Mouse (Mus musculus) midbrain, embryonic 11.5 days (tissue): Measurements from ENCODE around the gene Acox2. TPM values are rescaled to one million over a fixed set of nuclear protein-coding genes. Genes with fewer than 3 reads are reported as not detected.
"Not testable (repeated sequence)": the region's sequence is repeated elsewhere in the genome, so short reads cannot be mapped to it uniquely, and the experiment has no call there.

Experiments
- ATAC-seq: fragments of 200-750 bp; cut with Nextera tagmentation; 2 replicates; pipeline ENCODE4 v1.8.0; 2017; ENCODE audit warnings: moderate TSS enrichment, moderate library complexity; ENCODE audit not compliant: low FRiP score
- DNase-seq: peaks from one replicate; pipeline ENCODE4 v3.0.0; 2015; ENCODE audit warnings: low spot score; ENCODE audit errors: missing footprints
- H3K27ac ChIP-seq: fragments of 300-500 bp; sonication (generic); 2 replicates; pipeline ENCODE4 v1.5.1; 2014; ENCODE audit warnings: low read depth, low read length
- H3K27me3 ChIP-seq: fragments of 300-500 bp; sonication (generic); 2 replicates; pipeline ENCODE4 v1.6.1; 2014; ENCODE audit warnings: mild to moderate bottlenecking, low read length, moderate library complexity, mixed read lengths; ENCODE audit not compliant: control insufficient read depth, insufficient read depth
- H3K36me3 ChIP-seq: fragments of 300-500 bp; sonication (generic); 2 replicates; pipeline ENCODE4 v1.6.1; 2014; ENCODE audit warnings: mild to moderate bottlenecking, low read length, moderate library complexity, mixed read lengths; ENCODE audit not compliant: control insufficient read depth, insufficient read depth
- H3K4me1 ChIP-seq: fragments of 300-500 bp; sonication (generic); 2 replicates; pipeline ENCODE4 v1.6.1; 2014; ENCODE audit warnings: low read length; ENCODE audit not compliant: control insufficient read depth, insufficient read depth
- H3K4me2 ChIP-seq: fragments of 300-500 bp; sonication (generic); 2 replicates; pipeline ENCODE4 v1.6.1; 2014; ENCODE audit warnings: mild to moderate bottlenecking, moderate library complexity
- H3K4me3 ChIP-seq: fragments of 300-500 bp; sonication (generic); 2 replicates; pipeline ENCODE4 v1.5.1; 2014; ENCODE audit warnings: low read depth, low read length
- H3K9ac ChIP-seq: fragments of 300-500 bp; sonication (generic); 2 replicates; pipeline ENCODE4 v1.6.1; 2014; ENCODE audit warnings: low read length
- H3K9me3 ChIP-seq: fragments of 300-500 bp; sonication (generic); 2 replicates; pipeline ENCODE4 v1.6.1; 2016; ENCODE audit warnings: low read length; ENCODE audit not compliant: control insufficient read depth
- WGBS: fragments of 180-500 bp; shearing (Covaris S2); extraction: QIAGEN DNeasy Blood & Tissue Kit; methylation state at CpG from one replicate; pipeline ENCODE4 v1.1.7; 2014; 5-methylcytosine and 5-hydroxymethylcytosine counted together
- polyA plus RNA-seq: library from polyadenylated mRNA; unstranded; fragments of >200 nt; fragmentation: Nextera tagmentation; extraction: Ambion mirVana; gene quantifications from 2 replicates; pipeline ENCODE4 v1.2.1, GENCODE M21; 2014

The Acox2 gene
- not detected in 2 replicates for polyA plus RNA-seq

DNA sequence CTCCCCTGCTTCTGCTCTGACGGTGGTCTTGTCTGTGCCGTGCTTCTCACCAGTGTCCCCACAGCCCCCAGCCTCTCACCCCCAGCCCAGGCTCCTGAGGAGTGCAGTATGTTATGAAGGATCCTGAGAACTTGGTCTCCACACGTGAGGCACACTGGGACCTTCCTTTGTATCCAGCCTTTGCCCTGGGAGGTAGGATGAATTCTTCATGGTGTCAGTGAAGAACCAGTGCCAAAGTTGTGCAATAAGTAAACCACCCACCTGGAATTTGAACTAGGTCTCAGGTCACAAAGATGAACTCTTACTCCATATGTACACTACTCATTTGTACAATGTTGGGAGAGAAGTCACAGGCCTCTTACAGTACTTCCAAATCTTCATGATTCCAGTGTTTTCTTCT lies at the start of gene Acox2:
TSS of gene Acox2 (minus strand) at position 188 of the 400 bp plus-strand sequence.
- ATAC-seq (no peak), DNase-seq (no peak)
- Histone ChIP-seq H3K4me2 (no peak within 1 kb of the TSS), H3K9me3 (no peaks in the 10 kb centered on the region), H3K27ac (no peak within 1 kb of the TSS), H3K4me3 (no peak within 1 kb of the TSS), H3K4me1 (no peaks in the 10 kb centered on the region), H3K36me3 (no peaks in the 10 kb centered on the region), H3K9ac (no peak within 1 kb of the TSS), H3K27me3 (no peaks in the 10 kb centered on the region)
- 84% methylated on average over 3 of the region's 3 CpGs for WGBS

DNA sequence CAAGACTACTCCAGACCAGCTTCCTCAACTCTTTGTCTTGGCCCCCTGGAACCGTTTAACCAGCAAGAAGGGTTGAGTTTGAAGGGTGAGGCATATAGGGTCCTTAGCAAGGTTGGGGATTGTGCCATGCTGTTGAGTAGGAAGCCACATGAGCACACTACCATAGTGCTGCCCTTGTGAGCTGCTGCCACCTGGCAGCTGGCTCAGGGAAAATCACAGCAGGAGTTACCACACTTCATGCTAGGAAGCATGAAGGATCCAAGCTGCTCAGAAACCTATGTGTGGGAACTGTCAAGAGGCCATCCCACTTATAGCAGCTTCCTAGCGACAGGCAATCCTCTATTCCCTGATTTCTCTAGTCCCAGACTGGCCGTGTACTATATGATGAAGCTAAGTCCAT lies 49.5 kb upstream of the Acox2 start:
- Histone ChIP-seq H3K4me2 (no peak overlapping the region), H3K27me3 (no peaks in the 10 kb centered on the region), H3K27ac (no peak overlapping the region), H3K36me3 (no peaks in the 10 kb centered on the region), H3K4me3 (no peak overlapping the region), H3K4me1 (no peaks in the 10 kb centered on the region), H3K9me3 (no peaks in the 10 kb centered on the region), H3K9ac (no peak overlapping the region)
- ATAC-seq (no peak), DNase-seq (no peak)
- WGBS = 62% methylated on average over 3 of the region's 3 CpGs

- 80% methylated on average over 6 of the region's 6 CpGs for WGBS
- ATAC-seq (no peak), DNase-seq (no peak)
- Histone ChIP-seq H3K4me3 (no peak overlapping the region), H3K36me3 (no peaks in the 10 kb centered on the region), H3K27ac (no peak overlapping the region), H3K4me2 (no peak overlapping the region), H3K4me1 (no peaks in the 10 kb centered on the region), H3K27me3 (no peaks in the 10 kb centered on the region), H3K9me3 (no peaks in the 10 kb centered on the region), H3K9ac (no peak overlapping the region)
Observed at GRCm38 (mm10) chr14:8306884-8307283, 47.7 kb upstream of the Acox2 start.

DNA sequence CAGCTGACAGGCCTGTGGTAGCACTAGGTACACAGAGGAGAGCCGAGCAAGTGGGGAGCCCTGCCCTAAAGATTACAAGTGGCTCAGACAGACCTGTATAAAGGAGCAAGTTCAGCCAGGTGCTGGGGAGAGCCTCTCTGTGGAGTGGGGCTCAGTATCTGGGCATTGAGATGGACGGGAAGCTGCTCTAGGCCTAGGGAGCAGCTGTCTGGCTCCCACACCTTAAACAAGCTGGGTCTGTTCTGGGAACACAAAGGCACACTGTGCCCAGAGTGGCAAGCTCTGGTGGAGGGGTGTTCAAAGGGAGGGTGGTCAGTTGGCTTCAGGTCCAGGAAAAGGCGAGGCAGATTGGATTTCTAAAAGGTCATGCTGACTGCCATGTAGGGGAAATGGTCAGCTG lies 45.9 kb upstream of the Acox2 start:
- Histone ChIP-seq H3K9ac (no peak overlapping the region), H3K4me3 (no peak overlapping the region), H3K4me2 (no peak overlapping the region), H3K9me3 (no peaks in the 10 kb centered on the region), H3K27ac (no peak overlapping the region), H3K27me3 (no peaks in the 10 kb centered on the region), H3K36me3 (no peaks in the 10 kb centered on the region), H3K4me1 (no peaks in the 10 kb centered on the region)
- 75% methylated on average over 3 of the region's 3 CpGs for WGBS
- DNase-seq (no peak), ATAC-seq (no peak)

DNA sequence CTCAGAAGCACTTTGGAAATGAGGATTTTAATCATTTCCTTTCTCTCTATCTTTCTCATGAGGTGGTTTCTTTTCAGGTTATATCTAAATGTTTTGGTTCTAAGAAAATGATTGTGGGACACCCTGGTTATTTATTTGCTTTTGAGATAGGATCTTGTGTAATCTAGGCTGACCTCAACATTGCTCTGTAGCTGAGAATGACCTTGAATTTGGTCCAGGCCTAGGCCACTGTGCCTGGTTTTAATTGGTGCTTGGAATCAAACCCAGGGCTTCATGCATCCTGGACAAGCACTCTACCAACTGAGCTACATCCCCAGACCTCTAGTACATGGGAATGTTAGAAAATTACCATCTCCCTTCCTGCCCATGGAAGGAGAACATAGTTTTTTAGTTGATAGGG lies 44.9 kb upstream of the Acox2 start:
- Histone ChIP-seq H3K4me3 (no peak overlapping the region), H3K36me3 (no peaks in the 10 kb centered on the region), H3K9ac (no peak overlapping the region), H3K4me2 (no peak overlapping the region), H3K27ac (no peak overlapping the region), H3K4me1 (no peaks in the 10 kb centered on the region), H3K9me3 (no peaks in the 10 kb centered on the region), H3K27me3 (no peaks in the 10 kb centered on the region; the same call in 1 of the 2 replicates)
- no peak for DNase-seq
- no peak for ATAC-seq

GRCm38 (mm10) chr14:8302687-8303086 lies 43.5 kb upstream of the Acox2 start:
- Histone ChIP-seq H3K27me3 (no peaks in the 10 kb centered on the region; the same call in 1 of the 2 replicates), H3K36me3 (no peaks in the 10 kb centered on the region), H3K9ac (no peak overlapping the region), H3K9me3 (no peaks in the 10 kb centered on the region), H3K4me3 (no peak overlapping the region), H3K4me2 (no peak overlapping the region), H3K4me1 (no peaks in the 10 kb centered on the region), H3K27ac (no peak overlapping the region)
- WGBS = 35% methylated on average over 10 of the region's 10 CpGs
- no peak for DNase-seq
- ATAC-seq = no peak

DNA sequence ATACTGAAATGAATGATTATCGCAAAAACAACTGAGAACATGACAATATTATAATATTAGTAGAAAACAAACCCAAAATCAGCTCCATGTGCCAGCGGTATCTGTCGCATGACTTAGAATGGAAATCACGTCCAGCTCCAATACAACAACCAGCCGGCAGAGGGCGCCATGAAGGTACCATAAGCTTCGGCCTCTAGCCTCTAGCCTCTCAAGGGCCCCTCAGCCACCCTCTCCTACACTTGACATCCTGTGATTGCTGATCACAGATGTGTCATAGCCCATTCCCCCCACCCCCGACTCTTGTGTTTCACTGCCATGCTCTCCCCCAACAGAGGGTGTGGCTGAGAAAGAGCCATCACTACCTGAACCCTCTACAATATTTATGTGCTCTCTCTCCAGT lies 41.1 kb upstream of the Acox2 start:
- 26% methylated on average over 8 of the region's 8 CpGs for WGBS
- no peak overlapping the region for H3K27ac ChIP-seq
- no peaks in the 10 kb centered on the region for H3K9me3 ChIP-seq
- no peaks in the 10 kb centered on the region; the same call in 1 of the 2 replicates for H3K27me3 ChIP-seq
- no peak for ATAC-seq
- H3K36me3 ChIP-seq = no peaks in the 10 kb centered on the region
- no peak overlapping the region for H3K4me2 ChIP-seq
- H3K4me1 ChIP-seq = no peaks in the 10 kb centered on the region
- DNase-seq = peak; percentile 98
- no peak overlapping the region for H3K4me3 ChIP-seq
- H3K9ac ChIP-seq = no peak overlapping the region

GRCm38 (mm10) chr14:8297889-8298293 lies 38.7 kb upstream of the Acox2 start:
- DNase-seq (peak; percentile 73), ATAC-seq (no peak)
- Histone ChIP-seq H3K4me3 (no peak overlapping the region), H3K27ac (no peak overlapping the region), H3K36me3 (no peaks in the 10 kb centered on the region), H3K9ac (no peak overlapping the region), H3K4me1 (no peaks in the 10 kb centered on the region), H3K9me3 (no peaks in the 10 kb centered on the region), H3K4me2 (no peak overlapping the region), H3K27me3 (no peaks in the 10 kb centered on the region; the same call in 1 of the 2 replicates)
- WGBS = 90% methylated on average over 5 of the region's 5 CpGs

DNA sequence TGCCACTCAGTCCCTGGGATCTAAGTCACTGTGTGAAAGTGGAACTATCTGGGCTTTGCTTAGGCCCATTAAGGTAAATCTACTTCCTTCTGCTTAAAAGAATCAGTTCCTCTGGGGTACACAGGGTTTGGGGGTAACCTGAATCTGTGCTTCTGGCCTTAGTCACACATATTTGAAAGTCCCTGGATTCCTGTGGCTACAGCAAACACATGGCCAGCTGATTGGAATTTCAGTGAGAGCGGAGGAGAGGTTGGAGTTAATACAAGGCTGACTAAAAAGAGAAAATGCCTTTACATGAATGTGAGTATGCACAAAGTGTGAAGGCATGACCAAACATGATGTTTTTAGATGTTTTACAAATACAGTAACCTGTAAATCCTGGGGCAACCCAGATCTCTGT lies 35.1 kb upstream of the Acox2 start:
- H3K36me3 ChIP-seq = no peaks in the 10 kb centered on the region
- no peaks in the 10 kb centered on the region for H3K9me3 ChIP-seq
- H3K27me3 ChIP-seq = no peaks in the 10 kb centered on the region; the same call in 1 of the 2 replicates
- H3K9ac ChIP-seq = no peak overlapping the region
- no peaks in the 10 kb centered on the region for H3K4me1 ChIP-seq
- ATAC-seq = no peak
- WGBS = 85% methylated on average over 1 of the region's 1 CpGs
- no peak overlapping the region for H3K4me2 ChIP-seq
- no peak overlapping the region for H3K4me3 ChIP-seq
- H3K27ac ChIP-seq = no peak overlapping the region
- no peak for DNase-seq

DNA sequence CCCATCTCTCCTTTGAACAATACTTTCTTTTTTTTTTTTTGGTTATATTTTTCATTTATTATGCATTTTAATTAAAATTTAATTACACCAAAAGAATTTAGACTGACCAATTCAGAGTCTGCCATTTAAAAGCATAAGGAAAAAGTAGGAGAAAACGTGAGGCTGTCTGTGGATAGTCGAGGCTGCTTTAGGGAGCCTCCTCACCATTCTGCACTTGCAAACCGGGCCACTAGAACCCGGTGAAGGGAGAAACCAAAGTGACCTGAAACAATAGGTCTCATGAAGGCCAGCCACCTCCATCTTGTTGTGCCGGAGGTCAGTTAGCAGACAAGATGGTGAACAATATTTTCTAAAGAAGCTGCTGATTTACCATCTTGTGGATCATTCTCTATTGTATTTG lies 27.4 kb upstream of the Acox2 start:
- not testable (repeated sequence) for H3K4me1 ChIP-seq, H3K27me3 ChIP-seq, H3K9me3 ChIP-seq, H3K4me2 ChIP-seq, H3K36me3 ChIP-seq, H3K27ac ChIP-seq, DNase-seq, H3K9ac ChIP-seq, H3K4me3 ChIP-seq
- peak; percentile 73 for ATAC-seq
- 87% methylated on average over 5 of the region's 5 CpGs for WGBS
